Mouse (Mus musculus) gastrocnemius, adult 8-10 months (tissue): Measurements from ENCODE around the gene Ulk4. TPM values are rescaled to one million over a fixed set of nuclear protein-coding genes. Genes with fewer than 3 reads are reported as not detected.

Experiments
- DNase-seq, 2 experiments: peaks; one replicate each; pipeline ENCODE4 v3.0.0; 2022; ENCODE audit warnings: low spot score in 2 of 2
- total RNA-seq, 4 experiments: library from RNA; stranded (reverse); gene quantifications; 2 replicates each; pipeline ENCODE4 v1.2.4; 2022

Ulk4 gene
- total RNA-seq, 4 experiments from 2014 or later: 0.44 TPM; not detected in 3

DNA sequence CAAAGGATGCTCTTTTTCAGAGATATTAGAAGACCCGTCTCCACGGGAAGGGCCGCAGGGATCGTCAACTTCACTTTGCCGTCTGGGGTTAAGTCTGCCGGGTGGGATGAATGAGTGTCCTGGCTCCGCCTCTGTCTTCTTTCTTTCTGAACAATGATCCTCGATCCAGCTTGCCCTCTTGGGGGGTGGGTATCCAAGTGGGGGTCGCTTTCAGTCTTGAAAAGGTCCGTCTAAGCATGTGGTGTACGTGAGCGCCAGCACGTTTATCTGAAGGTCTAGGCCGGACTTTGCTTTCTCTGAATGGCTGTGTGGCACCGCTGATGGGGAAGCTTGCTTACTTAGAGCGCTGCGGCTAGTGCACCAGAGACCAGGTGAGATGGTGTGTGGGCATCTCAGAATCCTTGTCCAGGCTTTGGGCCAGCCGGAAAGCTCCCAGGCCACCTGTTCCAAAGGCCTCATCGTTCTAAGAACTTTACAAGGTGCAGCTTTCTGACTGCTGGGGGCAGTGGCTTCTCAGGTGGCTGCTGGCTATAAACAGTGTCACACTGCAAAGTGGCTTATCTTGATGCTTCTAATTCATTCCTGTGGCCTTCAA, 23.1 kb upstream of the Ulk4 start:
- no peak for DNase-seq

DNA sequence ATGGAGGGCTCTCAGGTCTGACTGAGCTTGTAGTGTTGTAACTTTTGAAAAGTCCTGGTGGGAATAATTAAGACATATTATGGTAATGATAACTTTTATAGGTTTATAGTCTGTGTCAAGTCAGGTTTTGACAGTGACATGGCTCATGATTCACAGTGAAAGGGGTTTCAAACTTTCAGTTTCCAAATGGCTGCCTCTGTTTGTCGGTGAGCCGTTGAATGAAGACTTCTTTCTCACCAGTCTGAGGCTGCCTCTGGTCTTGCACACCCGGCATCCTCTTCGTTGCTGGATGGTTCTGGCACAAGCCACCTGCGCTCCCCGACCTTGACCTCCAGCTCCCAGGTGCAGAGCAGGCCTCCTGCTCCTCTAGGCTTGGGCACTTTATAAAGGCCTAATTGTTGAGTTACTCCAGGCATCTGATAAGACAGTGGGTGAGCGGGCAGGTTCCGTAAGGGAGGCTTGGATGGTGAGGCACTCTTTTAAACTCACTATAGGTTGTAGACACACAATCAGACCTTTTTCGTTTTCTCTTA, 22.3 kb upstream of the Ulk4 start:
- DNase-seq: no peak

DNA sequence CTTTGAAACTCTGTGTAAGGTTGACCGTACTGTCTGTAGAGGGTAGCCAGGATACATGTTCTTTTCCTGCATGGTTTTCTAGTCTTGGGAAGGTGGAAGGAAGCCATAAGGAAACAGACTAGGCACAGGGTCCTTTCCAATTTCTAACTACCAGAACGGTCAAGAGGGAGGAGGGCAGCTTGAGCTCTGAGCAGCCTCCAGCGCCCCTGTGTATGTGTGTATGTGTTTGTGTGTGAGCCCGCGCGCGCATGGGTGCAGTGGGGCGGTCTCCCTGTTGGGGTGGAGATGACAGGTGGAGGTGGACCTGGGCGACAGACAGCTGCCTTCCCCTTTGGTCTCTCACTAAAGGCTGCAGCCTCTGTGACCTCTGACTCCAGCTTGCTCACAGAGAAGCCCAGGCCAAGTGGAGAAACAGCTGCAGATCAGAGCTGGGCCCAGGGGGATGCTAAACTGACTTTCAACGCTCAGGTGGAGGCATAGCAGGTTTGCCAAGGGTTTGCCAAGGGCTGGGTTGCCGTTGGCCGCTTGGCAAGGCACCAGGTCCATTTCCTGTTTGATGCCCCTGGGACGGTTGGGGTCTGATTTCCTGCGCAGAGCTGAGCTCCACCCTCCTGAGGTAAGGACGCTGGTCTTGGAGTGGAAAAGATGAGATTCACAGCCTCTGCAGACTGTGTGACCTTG, 21.6 kb upstream of the Ulk4 start:
- DNase-seq: peak in 1 of 2 experiments; percentile 55

DNA sequence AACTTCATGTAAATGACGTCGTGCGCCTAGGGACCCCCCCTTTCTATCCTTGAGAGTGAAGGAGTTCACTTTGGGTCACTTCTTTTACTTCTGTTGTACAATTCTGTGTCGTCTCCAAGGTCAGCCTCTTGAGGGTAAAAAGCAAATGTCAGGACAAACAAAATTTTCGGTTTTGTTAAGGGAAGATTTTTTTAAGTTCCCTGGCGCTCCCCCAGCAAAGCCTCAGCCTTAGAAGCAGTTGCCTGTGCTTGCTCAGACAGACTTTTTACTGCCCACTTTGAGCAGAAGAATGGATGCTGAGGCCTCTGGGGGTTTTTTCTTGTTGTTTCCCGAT, 21.0 kb upstream of the Ulk4 start:
- no peak for DNase-seq

DNA sequence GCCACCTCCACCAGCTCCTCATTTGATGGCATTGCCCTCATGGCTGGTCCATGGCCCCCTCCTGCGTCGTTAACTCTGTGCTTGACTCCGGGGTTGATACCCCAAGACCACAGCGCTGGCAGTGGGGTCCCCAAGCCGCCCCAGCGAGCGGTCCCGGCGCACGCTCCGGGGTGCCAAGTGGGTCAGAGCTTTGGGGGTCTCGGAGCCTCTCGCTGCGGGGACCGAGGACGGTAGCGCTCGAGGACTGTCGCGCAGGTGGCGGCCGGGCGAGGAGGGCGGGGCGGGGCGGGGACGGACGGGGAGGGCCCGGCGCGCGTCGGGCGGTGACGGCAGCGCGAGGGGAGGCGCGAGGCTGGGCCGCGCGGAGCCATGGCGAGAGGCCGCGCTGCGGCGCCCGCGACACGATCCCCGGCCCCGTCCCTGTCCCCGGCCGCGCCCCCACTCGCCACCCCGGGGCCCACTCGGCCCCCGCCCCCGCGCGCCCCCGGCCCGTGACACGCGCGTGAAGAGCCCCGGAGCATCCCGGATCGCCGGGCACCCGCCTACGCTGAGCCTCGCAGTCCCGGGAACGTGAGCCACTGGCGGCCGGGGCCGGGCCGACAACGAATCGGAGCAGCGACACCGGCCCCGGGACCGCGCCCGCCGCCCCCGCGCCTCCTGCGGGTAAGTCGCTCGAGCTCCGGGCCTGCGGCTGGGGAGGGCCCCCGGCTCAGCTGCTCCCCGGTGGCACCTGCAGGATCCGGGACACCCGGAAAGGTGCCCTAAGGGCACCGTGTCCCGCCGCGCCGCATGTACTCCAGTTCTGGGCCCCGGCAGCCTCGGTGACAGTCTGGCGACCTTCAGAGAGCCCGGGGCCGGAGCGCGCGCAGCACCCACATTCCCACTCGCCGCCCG, 20.4 kb upstream of the Ulk4 start, which contains the start of gene Trak1:
TSS of gene Trak1 (plus strand) at position 332 of the 894 bp plus-strand sequence.
- DNase-seq: peak; percentile 45 to 62

DNA sequence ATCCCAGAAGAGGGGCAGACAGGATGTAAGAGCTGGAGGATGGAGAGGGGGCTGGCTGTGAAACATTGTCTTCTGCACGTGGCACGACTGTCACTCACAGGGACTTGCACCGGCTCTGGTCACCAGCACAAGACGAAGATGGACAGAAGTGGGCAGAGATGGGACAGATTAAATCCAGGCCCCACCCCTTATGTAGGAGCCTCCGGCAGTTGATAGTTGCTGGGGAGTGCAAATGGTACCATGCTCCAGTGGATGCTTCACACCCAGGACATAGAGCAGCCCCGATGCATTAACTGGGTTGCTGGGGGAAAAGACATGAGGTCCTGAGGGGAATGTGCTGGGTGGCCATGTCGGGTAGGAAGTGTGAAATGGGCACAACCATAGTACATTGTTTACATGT, 18.2 kb upstream of the Ulk4 start:
- DNase-seq: no peak

DNA sequence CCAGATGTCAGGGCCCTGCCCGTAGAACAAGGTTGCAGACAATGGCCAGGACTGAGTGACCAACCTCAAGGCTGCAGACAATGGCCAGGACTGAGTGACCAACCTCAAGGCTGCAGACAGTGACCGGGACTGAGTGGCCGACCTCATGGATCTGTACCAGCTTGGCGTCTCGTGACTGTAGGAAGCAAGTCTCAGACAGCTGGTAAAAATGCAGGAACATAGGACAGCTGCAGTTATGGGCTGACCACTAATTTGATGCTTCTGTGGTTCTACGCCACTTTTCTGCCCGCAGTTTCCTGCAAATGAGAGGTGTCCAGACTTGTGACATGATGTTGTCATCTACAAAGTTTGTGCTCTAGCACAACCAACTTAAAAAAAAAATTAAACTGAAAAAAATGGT, 16.2 kb upstream of the Ulk4 start:
- DNase-seq: no peak

DNA sequence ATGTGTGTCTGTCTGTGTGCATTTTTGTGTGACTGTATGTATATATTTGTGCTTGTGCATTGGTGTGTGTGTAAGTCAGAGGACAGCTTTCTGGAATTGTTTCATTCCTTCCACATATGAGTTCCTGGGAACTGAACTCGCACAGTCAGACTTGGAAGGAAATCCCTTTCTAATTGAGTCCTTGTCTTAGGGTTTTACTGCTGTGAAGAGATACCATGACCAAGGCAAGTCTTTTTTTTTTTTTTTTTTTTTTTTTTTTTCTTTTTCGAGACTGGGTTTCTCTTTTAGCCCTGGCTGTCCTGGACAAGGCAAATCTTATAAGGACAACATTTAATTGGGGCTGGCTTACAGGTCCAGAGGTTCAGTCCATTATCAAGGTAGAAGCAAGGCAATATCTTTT, 14.3 kb upstream of the Ulk4 start:
- DNase-seq: no peak

DNA sequence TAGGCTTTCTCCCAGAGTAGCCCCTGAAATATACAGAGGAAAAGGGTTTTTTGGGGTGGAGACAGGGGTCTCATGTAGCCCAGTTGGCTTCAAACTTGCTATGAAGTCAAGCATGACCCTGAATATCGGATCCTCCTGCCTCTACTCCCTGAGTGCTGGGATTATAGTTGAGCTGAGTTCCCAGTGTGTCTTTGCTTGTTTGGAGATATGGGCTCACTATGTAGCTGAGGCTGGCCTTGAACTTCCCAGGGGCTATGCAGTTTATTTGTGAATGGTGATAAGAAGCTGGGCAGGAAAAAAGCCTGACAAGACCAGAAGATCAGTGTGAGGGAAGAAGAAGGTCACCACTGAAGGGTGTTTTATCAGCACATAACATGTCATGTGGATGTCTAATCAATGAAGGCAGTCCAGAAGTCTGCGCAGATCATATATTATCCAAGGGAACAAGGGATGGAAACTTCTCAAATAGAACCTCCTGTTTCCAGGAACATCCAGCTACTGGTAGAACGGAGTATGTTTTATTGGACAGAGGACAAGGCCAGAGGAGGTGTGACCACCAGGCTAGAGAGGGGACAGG, 9.4 kb upstream of the Ulk4 start:
- DNase-seq: no peak

DNA sequence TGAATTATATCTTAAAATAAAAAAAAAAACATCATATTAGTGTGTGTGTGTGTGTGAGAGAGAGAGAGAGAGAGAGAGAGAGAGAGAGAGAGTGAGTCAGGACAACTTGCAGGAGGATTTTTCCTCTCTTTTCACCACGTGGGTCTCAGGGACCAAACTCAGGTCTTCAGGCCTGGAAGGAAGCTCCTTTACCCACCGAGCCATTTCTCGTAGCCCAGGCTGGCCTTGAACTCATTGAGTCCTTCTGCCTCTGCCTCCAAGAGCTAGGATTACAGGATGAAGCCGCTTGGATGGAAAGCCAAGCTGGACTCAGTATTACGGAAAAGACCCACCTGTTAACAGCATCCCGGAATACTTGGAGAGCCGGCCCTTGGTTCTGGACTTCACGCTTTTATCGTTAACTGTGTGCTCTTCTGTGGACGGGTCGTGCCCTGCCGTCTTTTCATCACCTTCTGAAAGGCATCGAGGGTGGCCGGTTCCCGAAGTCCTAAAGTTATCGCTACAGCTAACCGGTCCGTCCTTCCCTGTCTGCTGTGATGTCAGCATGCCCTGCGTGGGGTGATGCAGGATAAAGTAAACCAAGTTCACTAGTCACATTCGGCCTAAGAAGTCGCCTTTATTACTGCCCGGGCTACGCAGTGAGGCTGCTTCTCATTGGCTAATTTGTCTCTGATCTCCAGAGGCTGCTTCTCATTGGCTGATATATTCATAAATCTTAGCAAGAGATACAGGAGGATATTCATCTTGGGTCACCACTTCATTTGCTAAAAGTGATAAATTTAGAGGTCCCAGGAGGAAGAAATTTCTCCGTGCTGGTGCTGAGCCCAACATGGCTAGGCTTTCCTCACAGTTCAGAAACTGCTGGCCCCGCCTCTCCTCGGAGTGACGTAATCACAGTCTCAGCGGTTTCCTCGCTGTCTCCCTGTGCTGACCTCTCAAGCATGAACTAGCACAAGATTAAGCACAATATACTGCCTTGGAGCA, 8.6 kb upstream of the Ulk4 start:
- peak; percentile 53 to 66 for DNase-seq

DNA sequence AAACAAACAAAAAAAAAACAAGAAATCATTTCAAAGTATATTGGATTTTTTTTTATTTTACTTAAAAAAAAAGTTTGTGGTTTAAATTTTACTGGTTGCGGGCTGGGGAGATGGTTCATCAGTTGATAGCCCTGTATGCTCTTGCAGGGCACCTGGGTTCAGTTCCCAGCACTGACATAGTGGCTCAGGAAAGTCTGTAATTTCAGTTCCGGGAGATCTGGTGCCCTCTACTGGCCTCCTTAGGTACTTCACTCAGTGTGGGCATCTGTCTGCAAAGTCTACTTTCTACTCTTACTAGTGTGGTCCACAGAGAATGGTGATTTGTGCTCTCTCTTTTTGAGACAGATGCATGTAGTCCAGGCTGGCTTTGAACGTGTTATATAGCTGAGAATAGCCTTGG, 7.4 kb upstream of the Ulk4 start:
- DNase-seq: no peak

DNA sequence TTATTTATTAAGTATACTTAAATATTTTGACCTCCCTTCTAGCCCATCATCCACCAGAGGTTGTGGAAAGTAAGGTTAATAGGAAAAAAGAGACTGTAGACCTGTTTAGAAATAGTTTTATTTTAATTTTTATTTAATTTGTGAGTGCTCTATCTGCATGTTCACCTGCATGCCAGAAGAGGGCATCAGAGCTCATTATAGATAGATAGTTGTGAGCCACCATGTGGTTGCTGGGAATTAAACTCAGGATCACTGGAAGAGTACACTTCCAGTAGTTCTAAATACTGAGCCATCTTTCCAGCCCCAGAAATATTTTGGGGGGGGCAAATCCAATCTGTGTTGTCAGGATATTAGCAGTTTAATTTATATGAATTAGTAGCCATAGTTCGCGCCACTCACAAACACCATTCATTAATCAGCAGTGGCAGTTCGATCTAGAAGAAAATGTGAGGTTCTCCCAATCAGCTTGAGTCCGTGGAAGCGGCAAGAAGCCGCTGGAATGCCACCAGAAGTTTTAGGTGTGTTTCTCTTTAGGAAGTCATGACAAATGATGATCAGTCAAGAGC, 6.7 kb upstream of the Ulk4 start:
- DNase-seq: no peak

DNA sequence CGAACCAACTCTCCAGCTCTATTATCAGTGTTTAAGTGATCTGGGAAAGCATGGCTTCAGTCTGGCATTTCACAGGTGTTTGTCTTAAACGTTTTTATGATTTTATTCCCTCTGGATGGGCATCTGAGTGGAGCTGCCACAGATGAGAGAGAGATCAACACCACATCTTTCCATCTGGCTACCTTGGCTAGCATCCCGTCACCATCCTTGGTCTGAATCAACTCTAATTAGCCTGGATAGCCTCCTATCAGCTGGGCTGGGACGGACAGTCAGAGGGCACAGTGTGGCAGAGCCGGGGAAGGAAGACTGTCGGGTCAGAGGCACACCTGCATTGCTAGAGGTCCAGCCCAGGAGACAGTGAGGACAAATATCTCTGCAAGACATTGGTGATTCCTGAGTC, 4.9 kb upstream of the Ulk4 start:
- DNase-seq: no peak

DNA sequence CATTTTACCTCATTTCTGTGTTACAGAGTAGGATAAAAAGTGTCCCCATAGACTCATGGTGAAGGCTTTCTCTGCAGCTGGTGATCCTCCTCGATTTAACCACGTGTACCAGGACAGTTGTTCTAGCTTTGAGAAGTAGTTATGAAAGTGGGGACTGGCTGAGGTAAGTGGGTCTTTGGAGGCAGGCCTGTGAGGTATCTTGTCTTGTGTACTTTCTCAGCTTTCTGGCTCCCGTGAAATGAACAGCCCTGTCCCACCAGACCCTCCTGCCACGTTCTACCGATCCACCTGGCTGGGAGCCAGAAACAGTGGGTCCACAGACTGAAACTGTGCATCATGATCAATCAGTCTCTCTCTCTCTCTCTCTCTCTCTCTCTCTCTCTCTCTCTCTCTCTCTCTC, 2.2 kb upstream of the Ulk4 start:
- DNase-seq: no peak

DNA sequence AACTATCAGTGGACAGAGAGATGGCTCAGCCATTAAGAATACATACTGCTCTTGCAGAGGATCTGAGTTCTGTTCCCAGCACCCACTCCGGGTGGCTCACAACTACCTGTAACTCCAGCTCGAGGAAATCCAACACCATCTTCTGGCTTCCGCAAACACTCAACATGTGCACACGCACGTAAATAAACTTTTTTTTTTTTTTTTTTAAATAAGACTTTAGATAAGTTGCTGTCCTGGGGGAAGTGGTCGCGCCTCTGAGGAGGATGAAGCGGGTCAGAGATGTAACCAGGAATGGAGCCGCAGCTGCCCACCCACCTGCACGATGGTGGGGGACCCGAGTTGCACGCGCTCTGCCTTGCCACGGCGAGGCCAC, 266 bp downstream of the Ulk4 start:
- no peak for DNase-seq

DNA sequence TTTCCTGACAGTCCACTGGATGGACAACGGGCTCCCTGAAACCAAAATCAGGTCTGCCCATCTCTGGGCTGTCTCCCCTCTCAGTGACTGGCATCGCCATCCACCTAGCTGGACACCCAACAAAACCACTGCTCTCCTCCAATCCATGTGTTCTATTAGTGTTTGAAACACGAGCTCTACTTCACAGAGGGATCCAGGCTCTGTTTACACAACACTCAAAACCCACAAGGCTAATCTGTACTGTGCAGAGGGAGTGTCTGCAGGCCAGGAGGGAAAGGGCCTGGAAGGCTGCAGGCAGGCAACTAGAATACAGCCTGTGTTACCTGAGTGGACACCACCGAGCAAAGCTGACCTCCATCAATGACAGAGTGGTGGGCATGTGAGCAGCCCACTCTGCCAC, 5.4 kb downstream of the Ulk4 start:
- DNase-seq: no peak

DNA sequence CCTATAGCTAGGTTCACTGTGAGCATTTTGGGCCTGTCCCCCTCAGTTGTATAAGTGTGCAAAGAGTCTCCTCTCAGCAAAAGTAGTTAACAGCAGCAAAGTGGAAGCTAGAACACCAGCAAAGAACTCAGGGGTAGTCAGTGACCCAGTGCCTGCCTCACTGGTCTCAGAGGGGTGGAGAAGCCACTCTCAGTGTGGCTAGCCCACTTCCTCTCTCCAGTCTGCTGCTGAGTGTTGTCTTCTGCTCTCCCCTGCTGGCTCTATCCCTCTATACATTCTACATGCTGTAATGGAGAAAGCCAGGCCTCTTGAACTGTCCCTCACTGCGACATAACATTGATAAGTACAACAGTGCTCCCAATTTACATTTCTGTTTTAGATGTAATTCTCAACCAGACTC, 5.8 kb downstream of the Ulk4 start:
- no peak for DNase-seq

DNA sequence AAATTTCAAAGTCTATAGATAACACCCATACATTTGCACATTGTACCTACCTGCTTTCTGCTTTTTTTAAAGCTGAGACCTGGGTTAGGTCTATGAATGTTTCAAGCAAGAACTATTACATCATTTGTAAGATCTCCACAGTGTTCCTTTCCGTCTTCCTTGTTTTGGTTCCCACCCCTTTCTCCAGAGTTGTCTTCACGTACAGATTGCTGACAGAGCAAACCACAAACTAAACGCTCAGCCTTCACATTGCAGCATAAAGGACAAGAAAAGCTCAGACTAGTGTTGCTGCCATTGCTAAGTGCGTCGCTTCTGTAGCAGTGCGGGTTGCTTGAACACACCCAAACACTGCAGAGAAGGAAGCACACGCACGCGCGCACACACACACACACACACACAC, 11.7 kb downstream of the Ulk4 start:
- no peak for DNase-seq

DNA sequence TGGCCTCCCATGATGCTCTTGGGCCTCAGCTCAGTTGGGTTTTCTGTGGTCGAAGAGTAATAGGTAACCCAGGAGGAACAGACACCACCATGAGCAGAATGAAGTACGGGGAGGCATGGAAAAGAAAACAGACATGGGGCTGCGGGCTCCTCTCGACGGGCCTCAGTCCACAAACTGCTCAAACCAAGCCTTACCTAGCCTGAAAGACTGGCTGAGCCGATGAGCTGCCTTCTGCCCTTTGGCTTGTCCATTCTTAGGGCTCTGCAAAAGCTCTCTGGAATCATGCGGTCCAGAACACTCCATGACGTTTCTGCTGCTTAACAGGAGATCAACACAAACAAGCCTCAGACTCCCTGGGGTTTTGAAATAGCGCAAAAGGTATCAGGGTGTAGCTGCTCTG, 19.9 kb downstream of the Ulk4 start:
- DNase-seq: peak in 1 of 2 experiments; percentile 1

DNA sequence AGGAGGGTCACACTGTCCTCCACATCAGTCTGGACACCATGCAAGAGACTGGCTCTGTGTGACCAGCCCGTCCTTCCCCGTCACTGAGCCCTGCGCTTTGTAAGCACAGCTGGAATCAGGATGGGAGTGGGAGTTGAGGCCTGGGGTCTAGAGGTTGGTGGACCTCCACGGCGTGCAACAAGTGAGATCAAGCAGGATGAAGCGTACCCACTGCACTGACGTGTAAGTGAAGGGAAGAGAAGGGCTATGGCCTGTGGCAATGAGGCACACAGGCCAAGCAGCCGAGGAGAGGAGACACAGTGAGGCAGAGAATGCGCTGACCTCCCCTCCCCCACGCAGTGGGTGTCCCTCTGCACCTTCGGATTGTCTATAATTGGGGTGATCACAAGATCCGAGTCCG, 22.2 kb downstream of the Ulk4 start:
- DNase-seq: peak; percentile 1 to 2
